Mouse (Mus musculus): ENCODE results near the gene Lzic.
A peak's percentile ranks its signal among the peaks of the same experiment; 100 is the strongest.

Lzic gene

GRCm38 (mm10) chr4:149525170-149525569 lies 40.1 kb downstream of the Lzic start:
- DNase-seq (ENCODE audit: extremely low read depth, insufficient read length, low spot score): no peak

GRCm38 (mm10) chr4:149525811-149526210 lies 40.8 kb downstream of the Lzic start:
- no peak for DNase-seq (ENCODE audit: extremely low read depth, insufficient read length, low spot score)

GRCm38 (mm10) chr4:149526330-149526729 lies 41.3 kb downstream of the Lzic start:
- no peak for DNase-seq (ENCODE audit: extremely low read depth, insufficient read length, low spot score)

DNA sequence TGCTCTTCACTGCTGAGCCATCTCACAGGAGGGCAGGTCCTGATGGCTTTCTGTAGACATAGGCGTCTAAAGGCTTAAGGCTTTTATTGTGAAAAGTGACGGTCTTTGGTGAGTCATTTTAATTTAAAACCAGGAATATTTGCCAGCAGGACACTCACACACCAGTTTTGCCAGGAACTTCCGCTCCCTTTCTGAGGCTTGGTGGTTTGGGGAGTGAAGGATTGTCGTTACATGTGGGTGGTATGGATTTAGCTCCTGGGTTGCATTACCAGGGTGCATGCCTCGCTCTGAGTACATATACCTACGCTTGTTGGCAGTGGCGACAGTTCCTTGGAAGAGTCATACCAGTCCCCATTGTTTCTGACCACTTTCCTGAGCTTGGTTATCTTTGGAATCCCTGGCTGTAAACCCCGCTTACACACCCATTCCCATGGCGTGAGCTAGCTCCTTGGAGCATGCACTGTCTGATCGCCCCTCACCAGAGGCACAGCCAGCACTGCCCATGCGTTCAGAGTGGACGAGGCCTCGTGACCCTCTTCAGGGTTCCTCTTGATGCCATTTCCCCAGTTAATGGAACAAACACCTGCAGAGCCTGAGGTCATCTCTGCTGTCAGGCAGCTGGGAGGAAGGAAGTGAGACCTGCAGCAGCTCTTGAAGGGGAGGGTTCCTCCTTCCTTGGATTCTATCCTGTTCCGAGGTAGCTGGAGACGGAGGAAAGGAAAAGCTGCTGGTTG lies 42.8 kb downstream of the Lzic start:
- DNase-seq (ENCODE audit: extremely low read depth, insufficient read length, low spot score): peak; percentile 53

DNA sequence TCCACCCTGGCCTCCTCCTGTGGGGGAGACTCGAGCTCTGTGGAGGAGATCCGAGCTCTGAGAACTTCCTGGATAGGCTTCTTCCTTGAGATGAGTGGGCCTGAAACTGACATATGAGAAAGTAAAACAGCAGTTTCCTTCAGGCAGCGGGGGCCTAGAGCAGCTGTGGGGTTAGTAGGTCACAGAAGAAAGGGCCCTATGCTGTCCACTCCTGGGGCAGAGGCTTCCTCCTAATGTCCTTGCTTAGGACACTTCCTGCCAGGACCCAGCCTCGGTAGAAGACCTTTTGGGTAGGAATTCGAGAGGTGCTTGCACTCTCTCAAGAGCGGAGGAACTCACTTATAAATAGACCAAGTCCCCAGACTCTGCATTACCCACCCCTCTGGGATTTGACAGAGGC lies 44.7 kb downstream of the Lzic start:
- DNase-seq (ENCODE audit: extremely low read depth, insufficient read length, low spot score): no peak

- DNase-seq (ENCODE audit: extremely low read depth, insufficient read length, low spot score): no peak
Observed at GRCm38 (mm10) chr4:149539441-149539840, 54.4 kb downstream of the Lzic start.

- DNase-seq (ENCODE audit: extremely low read depth, insufficient read length, low spot score): no peak
Observed at GRCm38 (mm10) chr4:149541935-149542334, 56.9 kb downstream of the Lzic start.

- no peak for DNase-seq (ENCODE audit: extremely low read depth, insufficient read length, low spot score)
Observed at GRCm38 (mm10) chr4:149542431-149542830, 57.4 kb downstream of the Lzic start.

GRCm38 (mm10) chr4:149542927-149543553 lies 58.0 kb downstream of the Lzic start:
- DNase-seq (ENCODE audit: extremely low read depth, insufficient read length, low spot score): no peak

GRCm38 (mm10) chr4:149544892-149545291 lies 59.9 kb downstream of the Lzic start:
- no peak for DNase-seq (ENCODE audit: extremely low read depth, insufficient read length, low spot score)
